Mouse (Mus musculus) layer of hippocampus, adult 18-20 months (tissue): ENCODE results near the gene Ugt3a2. TPM values are rescaled to one million over a fixed set of nuclear protein-coding genes. Genes with fewer than 3 reads are reported as not detected.

Experiments
- DNase-seq, 2 experiments: peaks; one replicate each; pipeline ENCODE4 v3.0.0; 2022; ENCODE audit warnings: low spot score in 2 of 2
- long read RNA-seq: library from polyadenylated mRNA; stranded (forward); transcript quantifications from one replicate; pipeline ENCODE4 v2.0.0, GENCODE M21; 2021
- total RNA-seq, 2 experiments: library from RNA; stranded (reverse); gene quantifications; 2 replicates each; pipeline ENCODE4 v1.2.3; 2021

Ugt3a2 gene
- not detected for total RNA-seq
- long read RNA-seq: 0 reads

DNA sequence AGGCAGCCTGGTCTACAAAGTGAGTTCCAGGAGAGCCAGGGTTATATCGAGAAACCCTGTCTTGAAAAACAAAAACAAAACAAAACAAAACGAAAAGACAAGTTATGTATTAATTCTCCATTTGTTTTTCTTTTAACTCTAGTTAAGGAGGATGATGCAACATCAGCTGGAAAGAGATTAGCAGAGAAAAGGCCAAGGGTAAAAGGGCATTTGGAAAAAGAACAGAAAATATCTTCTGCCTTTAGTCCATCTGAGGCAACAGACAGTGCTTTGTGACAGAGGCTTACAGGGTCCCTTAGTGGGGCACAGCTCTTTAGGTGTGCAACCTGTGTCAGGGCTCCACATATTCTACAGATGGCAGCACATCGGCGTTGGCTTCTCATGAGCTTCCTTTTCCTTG is at the start of gene Ugt3a2:
TSS of gene Ugt3a2 (plus strand) at position 210 of the 400 bp plus-strand sequence.
- no peak for DNase-seq

DNA sequence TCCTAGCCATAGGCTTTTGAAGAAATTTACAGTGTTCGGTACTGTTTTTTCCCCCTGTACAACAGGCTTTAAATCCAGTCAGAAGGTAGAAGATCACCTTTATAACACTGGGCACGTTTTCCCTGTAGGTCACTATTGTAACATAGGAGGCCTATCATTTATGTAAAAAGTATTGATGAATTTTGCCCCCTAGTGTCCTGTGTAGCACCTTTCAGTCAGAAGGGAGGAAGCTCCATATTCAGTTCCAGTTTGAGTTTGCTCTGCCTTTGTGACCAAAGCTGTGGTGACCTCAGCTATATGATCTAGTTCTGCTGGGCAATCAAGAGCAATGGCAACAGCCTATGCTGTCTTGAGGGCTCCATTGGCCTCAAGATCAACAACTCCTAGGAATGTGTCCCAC is 45.7 kb upstream of the Ugt3a2 start:
- DNase-seq: no peak

DNA sequence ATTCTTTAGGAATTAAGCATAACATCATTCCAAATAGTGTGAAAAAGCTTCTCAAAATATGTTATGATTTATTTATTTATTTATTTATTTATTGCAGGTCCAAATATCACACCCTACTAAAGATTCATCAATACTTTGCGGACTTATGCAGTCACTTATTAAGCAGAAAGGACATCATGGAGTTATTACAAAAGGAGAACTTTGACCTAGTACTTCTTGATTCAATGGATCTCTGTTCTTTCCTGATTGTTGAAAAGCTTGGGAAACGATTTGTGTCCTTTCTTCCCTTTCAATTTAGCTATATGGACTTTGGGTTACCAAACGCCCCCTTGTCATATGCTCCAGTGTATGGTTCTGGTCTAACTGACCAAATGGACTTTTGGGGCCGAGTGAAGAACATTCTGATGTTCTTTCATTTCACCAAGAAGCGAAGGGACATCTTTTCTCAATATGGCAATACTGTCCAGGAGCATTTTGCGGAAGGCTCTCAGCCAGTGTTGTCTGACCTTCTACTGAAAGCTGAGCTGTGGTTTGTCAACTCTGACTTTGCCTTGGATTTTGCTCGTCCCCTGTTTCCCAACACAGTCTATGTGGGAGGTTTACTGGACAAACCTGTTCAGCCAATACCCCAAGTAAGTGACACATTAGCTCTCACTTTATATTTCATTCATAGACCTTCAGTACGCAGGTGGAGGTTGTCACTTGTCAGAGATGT is 29.2 kb upstream of the Ugt3a2 start:
- DNase-seq: no peak

DNA sequence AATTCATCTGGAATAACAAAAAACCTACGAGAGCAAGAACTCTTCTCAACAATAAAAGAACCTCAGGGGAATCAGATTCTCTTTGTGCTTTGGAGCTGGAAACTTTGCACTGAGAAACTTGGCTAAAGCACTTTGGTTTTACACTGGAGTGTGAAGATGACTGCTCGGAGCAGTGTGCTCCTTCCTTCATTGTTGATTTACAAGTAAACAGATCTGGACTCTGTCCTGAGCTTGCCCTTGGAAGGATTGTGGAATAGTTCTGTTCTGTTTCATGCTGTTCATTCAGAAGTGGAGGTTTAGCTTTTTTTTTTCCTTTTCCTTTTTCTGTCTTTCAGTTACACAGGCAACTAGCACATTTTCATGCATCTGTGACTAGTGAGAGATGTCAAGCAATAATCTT is 754 bp upstream of the Ugt3a2 start:
- DNase-seq: no peak

DNA sequence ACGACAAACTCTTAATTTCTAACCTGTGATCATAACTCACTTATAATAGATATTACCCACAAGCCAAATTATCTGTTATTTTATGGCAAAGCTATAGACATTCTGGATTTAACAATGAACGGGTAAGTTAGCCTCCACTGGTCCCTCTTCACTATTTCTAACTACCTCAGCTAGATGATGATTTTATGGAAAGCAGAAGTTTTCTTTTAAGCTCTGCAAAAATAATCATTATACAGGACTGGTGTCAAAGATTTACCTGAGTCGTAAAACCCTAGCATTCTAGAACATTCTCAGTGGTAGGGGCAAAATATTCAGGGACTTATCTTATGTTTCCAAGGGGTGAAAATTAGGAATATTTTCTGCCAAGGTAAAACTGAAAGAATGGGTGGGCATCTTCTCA is 1.3 kb downstream of the Ugt3a2 start:
- no peak for DNase-seq

DNA sequence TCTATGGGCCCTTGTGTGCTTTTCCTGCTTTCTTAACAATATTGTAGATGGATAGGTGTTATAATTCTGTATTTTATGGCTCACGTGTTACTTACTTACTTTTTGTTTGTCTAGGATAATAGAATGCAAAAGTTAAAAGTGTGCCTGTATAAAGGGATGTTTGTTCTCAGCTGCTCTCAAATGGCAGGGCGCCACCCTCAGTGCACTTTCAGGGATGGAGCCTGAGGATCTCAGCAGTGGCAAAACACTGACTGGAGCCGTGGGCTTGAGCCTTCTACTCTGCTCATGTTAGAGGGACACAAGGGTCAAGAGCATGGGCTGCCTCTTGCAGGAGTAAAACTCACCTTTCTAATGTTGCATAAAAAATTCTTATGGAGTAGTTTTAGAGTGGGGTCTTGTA is 1.7 kb downstream of the Ugt3a2 start:
- no peak for DNase-seq

DNA sequence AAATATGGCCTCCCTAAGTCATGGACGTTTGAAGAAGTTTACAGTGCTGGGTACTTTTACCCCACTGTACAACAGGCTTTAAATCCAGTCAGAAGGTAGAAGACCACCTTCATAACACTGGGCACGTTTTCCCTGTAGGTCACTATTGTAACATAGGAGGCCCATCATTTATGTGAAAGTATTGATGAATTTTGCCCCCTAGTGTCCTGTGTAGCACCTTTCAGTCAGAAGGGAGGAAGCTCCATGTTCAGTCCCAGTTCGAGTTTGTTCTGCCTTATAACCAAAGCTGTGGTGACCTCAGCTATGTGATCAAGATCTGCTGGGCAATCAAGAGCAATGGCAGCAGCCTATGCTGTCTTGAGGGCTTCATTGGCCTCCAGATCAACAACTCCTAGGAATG is 13.4 kb downstream of the Ugt3a2 start:
- no peak for DNase-seq

DNA sequence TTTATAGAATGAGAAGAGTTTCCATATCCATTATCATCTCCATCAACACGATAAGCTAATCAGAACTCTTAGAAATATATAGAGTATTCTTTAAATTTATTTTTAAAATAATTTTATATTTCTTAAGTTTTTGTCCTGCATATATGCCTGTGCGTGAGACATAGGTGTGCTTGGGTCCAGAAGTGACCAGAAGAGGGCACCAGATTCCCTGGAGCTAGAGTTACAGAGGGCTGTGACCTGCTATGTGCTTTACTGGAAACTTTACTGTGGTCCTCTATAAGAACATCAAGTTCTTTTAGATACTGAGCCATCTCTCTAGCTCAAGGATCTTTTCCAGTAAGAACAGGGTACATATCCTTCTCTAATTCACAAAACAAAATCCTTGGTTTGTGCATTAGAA is 27.5 kb downstream of the Ugt3a2 start:
- DNase-seq: no peak

DNA sequence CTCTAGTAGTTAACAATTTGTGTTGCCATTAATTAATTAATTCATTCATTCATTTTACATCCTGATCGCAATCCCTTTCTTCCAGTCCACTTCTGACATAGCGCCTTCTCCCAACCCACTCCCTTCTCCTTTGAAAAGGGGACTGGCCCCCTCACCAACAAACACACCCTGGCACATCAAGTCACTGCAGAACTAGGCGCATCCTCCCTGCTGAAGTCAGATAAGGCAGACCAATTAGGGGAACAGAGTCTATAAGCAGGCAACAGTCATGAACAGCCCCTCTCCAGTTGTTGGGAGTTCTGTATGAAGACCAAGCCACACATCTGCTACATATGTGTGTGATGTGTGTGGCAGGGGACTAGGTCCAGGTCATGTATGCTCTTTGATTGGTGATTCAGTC is 33.4 kb downstream of the Ugt3a2 start:
- no peak for DNase-seq

DNA sequence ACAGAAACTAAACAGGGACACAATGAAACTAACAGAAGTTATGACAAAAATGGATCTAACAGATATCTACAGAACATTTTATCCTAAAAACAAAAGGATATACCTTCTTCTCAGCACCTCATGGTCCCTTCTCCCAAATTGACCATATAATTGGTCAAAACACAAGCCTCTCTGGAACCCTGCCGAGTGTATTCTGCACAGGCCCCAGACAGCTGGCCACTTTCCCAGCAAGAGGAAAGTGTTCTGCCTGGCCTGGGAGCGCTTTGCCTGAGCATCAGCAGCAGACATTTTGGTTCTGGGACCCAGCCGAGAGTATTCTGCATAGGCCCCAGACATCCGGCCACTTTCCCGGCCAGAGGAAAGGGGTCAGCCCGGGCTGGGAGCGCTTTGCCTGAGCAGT is 40.9 kb downstream of the Ugt3a2 start:
- no peak for DNase-seq

DNA sequence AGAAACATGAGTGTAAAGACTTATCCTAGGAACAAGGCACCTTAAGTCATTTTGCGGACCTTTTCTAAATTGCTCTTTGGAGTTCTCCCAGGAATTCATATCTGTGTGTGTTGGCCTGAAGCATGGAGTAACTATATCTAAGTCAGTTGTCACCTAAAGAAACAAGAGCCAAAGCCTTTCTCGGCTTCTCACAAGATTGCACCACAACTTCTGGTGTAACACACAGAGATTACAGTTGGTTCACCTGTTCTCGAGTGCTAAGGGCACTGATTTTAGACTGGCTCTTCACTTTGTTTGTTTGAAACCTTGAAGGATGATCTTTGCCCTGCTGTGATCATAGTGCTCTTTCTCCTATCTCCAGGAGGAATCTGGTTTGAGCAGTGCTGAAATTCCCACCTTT is 74.1 kb downstream of the Ugt3a2 start:
- no peak for DNase-seq

Other genes starting within 250 kb of the Ugt3a2 start
- 10 to 100 TPM; 62.3 to 62.5 TPM for gene Lmbrd2, start 195.0 kb upstream of the Ugt3a2 start, total RNA-seq
- 1 to 10 TPM; 4.0 to 4.7 TPM for gene Skp2, start 180.1 kb upstream of the Ugt3a2 start, total RNA-seq
- gene Ugt3a1, start 58.7 kb upstream of the Ugt3a2 start, total RNA-seq: not detected
- gene Capsl, start 100.5 kb downstream of the Ugt3a2 start, total RNA-seq: 1 to 10 TPM; 2.3 to 2.6 TPM
- under 1 TPM; 0.25 to 0.46 TPM for gene Il7r, start 194.6 kb downstream of the Ugt3a2 start, total RNA-seq